Mouse (Mus musculus): ENCODE results near the gene Irgq. TPM values are rescaled to one million over a fixed set of nuclear protein-coding genes. Genes with fewer than 3 reads are reported as not detected.
"Not testable (repeated sequence)": the region's sequence is repeated elsewhere in the genome, so short reads cannot be mapped to it uniquely, and the experiment has no call there.

The Irgq gene
- polyA plus RNA-seq, 1 experiment from 2014 or later: 30.3 TPM

GRCm38 (mm10) chr7:24506065-24506459, 24.4 kb upstream of the Irgq start:
- H3K9me3 ChIP-seq (ENCODE audit: control insufficient read depth, low read length): no peaks in the 10 kb centered on the region
- DNase-seq: no peak
- H3K4me1 ChIP-seq (ENCODE audit: control insufficient read depth, insufficient read depth, low read length): peaks cover 53% of the 10 kb centered on the region
- H3K36me3 ChIP-seq (ENCODE audit: control insufficient read depth, insufficient read depth, low read length): peaks cover 38% of the 10 kb centered on the region
- H3K4me2 ChIP-seq (ENCODE audit: low read length): peak overlapping the region; percentile 75
- peak overlapping the region; percentile 91 for H3K9ac ChIP-seq (replicated peaks; ENCODE audit: low read length)
- WGBS: 8% methylated on average over 3 of the region's 3 CpGs
- H3K4me3 ChIP-seq (replicated peaks; ENCODE audit: low read depth, low read length): peak overlapping the region; percentile 63
- peak overlapping the region; percentile 100 for H3K27ac ChIP-seq (replicated peaks; ENCODE audit: low read depth, low read length)
- H3K27me3 ChIP-seq (ENCODE audit: control insufficient read depth, insufficient read depth, low read length): no peaks in the 10 kb centered on the region
- ATAC-seq (ENCODE audit: low FRiP score, low TSS enrichment): no peak

- Histone ChIP-seq H3K4me3 (replicated peaks; ENCODE audit: low read depth, low read length) (peak overlapping the region; percentile 63), H3K36me3 (ENCODE audit: control insufficient read depth, insufficient read depth, low read length) (peaks cover 38% of the 10 kb centered on the region), H3K27me3 (ENCODE audit: control insufficient read depth, insufficient read depth, low read length) (no peaks in the 10 kb centered on the region), H3K4me2 (ENCODE audit: low read length) (peak overlapping the region; percentile 75), H3K4me1 (ENCODE audit: control insufficient read depth, insufficient read depth, low read length) (peaks cover 53% of the 10 kb centered on the region), H3K27ac (replicated peaks; ENCODE audit: low read depth, low read length) (peak overlapping the region; percentile 100), H3K9ac (replicated peaks; ENCODE audit: low read length) (peak overlapping the region; percentile 91), H3K9me3 (ENCODE audit: control insufficient read depth, low read length) (no peaks in the 10 kb centered on the region)
- ATAC-seq (ENCODE audit: low FRiP score, low TSS enrichment): no peak
- no peak for DNase-seq
- WGBS: under 1% methylated on average over 12 of the region's 12 CpGs
Observed at GRCm38 (mm10) chr7:24506476-24506837, 24.0 kb upstream of the Irgq start.

- Histone ChIP-seq H3K9me3 (ENCODE audit: control insufficient read depth, low read length) (no peaks in the 10 kb centered on the region), H3K27ac (replicated peaks; ENCODE audit: low read depth, low read length) (peak within 1 kb of the TSS; percentile 100), H3K4me3 (replicated peaks; ENCODE audit: low read depth, low read length) (peak within 1 kb of the TSS; percentile 63), H3K27me3 (ENCODE audit: control insufficient read depth, insufficient read depth, low read length) (no peaks in the 10 kb centered on the region), H3K9ac (replicated peaks; ENCODE audit: low read length) (peak within 1 kb of the TSS; percentile 91), H3K4me1 (ENCODE audit: control insufficient read depth, insufficient read depth, low read length) (peaks cover 53% of the 10 kb centered on the region), H3K36me3 (ENCODE audit: control insufficient read depth, insufficient read depth, low read length) (peaks cover 37% of the 10 kb centered on the region), H3K4me2 (ENCODE audit: low read length) (peak within 1 kb of the TSS; percentile 75)
- ATAC-seq (ENCODE audit: low FRiP score, low TSS enrichment) (peak; percentile 91), DNase-seq (peak; percentile 98)
- under 1% methylated on average over 82 of the region's 84 CpGs for WGBS
Observed at GRCm38 (mm10) chr7:24506838-24507725, 23.4 kb upstream of the Irgq start, which contains the start of gene Zfp428. TSS of gene Zfp428 (plus strand) at chr7:24507006.

- Histone ChIP-seq H3K4me3 (replicated peaks; ENCODE audit: low read depth, low read length) (peak overlapping the region; percentile 63), H3K27ac (replicated peaks; ENCODE audit: low read depth, low read length) (peak overlapping the region; percentile 100), H3K9ac (replicated peaks; ENCODE audit: low read length) (peak overlapping the region; percentile 91), H3K4me2 (ENCODE audit: low read length) (peak overlapping the region; percentile 75), H3K4me1 (ENCODE audit: control insufficient read depth, insufficient read depth, low read length) (peaks cover 53% of the 10 kb centered on the region), H3K36me3 (ENCODE audit: control insufficient read depth, insufficient read depth, low read length) (peaks cover 37% of the 10 kb centered on the region), H3K27me3 (ENCODE audit: control insufficient read depth, insufficient read depth, low read length) (no peaks in the 10 kb centered on the region), H3K9me3 (ENCODE audit: control insufficient read depth, low read length) (no peaks in the 10 kb centered on the region)
- ATAC-seq (ENCODE audit: low FRiP score, low TSS enrichment): peak; percentile 19
- 1% methylated on average over 20 of the region's 20 CpGs for WGBS
- no peak for DNase-seq
Observed at GRCm38 (mm10) chr7:24507726-24508114, 22.8 kb upstream of the Irgq start.

GRCm38 (mm10) chr7:24512355-24512754, 18.1 kb upstream of the Irgq start, which contains the start of gene AC161166.1:
TSS of gene AC161166.1 (minus strand) at chr7:24512455.
- Histone ChIP-seq H3K9ac (replicated peaks; ENCODE audit: low read length) (no peak within 1 kb of the TSS), H3K36me3 (ENCODE audit: control insufficient read depth, insufficient read depth, low read length) (peaks cover 61% of the 10 kb centered on the region), H3K4me3 (replicated peaks; ENCODE audit: low read depth, low read length) (no peak within 1 kb of the TSS), H3K4me1 (ENCODE audit: control insufficient read depth, insufficient read depth, low read length) (peaks cover 24% of the 10 kb centered on the region), H3K9me3 (ENCODE audit: control insufficient read depth, low read length) (no peaks in the 10 kb centered on the region), H3K4me2 (ENCODE audit: low read length) (no peak within 1 kb of the TSS), H3K27ac (replicated peaks; ENCODE audit: low read depth, low read length) (no peak within 1 kb of the TSS), H3K27me3 (ENCODE audit: control insufficient read depth, insufficient read depth, low read length) (no peaks in the 10 kb centered on the region)
- no peak for DNase-seq
- 90% methylated on average over 7 of the region's 7 CpGs for WGBS
- ATAC-seq (ENCODE audit: low FRiP score, low TSS enrichment): no peak

GRCm38 (mm10) chr7:24516319-24516718, 14.2 kb upstream of the Irgq start:
- peaks cover 69% of the 10 kb centered on the region for H3K36me3 ChIP-seq (ENCODE audit: control insufficient read depth, insufficient read depth, low read length)
- not testable (repeated sequence) for H3K9me3 ChIP-seq (ENCODE audit: control insufficient read depth, low read length); H3K27me3 ChIP-seq (ENCODE audit: control insufficient read depth, insufficient read depth, low read length); H3K4me1 ChIP-seq (ENCODE audit: control insufficient read depth, insufficient read depth, low read length); H3K9ac ChIP-seq (replicated peaks; ENCODE audit: low read length); H3K27ac ChIP-seq (replicated peaks; ENCODE audit: low read depth, low read length); DNase-seq; H3K4me3 ChIP-seq (replicated peaks; ENCODE audit: low read depth, low read length); ATAC-seq (ENCODE audit: low FRiP score, low TSS enrichment); H3K4me2 ChIP-seq (ENCODE audit: low read length)
- WGBS: 63% methylated on average over 8 of the region's 8 CpGs

GRCm38 (mm10) chr7:24517077-24517476, 13.4 kb upstream of the Irgq start:
- no peak overlapping the region for H3K9ac ChIP-seq (replicated peaks; ENCODE audit: low read length)
- no peaks in the 10 kb centered on the region for H3K9me3 ChIP-seq (ENCODE audit: control insufficient read depth, low read length)
- no peak for DNase-seq
- no peak overlapping the region; the same call in 1 of the 2 replicates for H3K27ac ChIP-seq (replicated peaks; ENCODE audit: low read depth, low read length)
- H3K27me3 ChIP-seq (ENCODE audit: control insufficient read depth, insufficient read depth, low read length): no peaks in the 10 kb centered on the region
- ATAC-seq (ENCODE audit: low FRiP score, low TSS enrichment): no peak
- no peaks in the 10 kb centered on the region for H3K4me1 ChIP-seq (ENCODE audit: control insufficient read depth, insufficient read depth, low read length)
- H3K4me2 ChIP-seq (ENCODE audit: low read length): no peak overlapping the region
- 37% methylated on average over 5 of the region's 5 CpGs for WGBS
- no peak overlapping the region for H3K4me3 ChIP-seq (replicated peaks; ENCODE audit: low read depth, low read length)
- H3K36me3 ChIP-seq (ENCODE audit: control insufficient read depth, insufficient read depth, low read length): peaks cover 62% of the 10 kb centered on the region

- Histone ChIP-seq H3K4me1 (ENCODE audit: control insufficient read depth, insufficient read depth, low read length) (no peaks in the 10 kb centered on the region), H3K27ac (replicated peaks; ENCODE audit: low read depth, low read length) (peak overlapping the region; percentile 37; the same call in 1 of the 2 replicates), H3K4me3 (replicated peaks; ENCODE audit: low read depth, low read length) (no peak overlapping the region), H3K27me3 (ENCODE audit: control insufficient read depth, insufficient read depth, low read length) (no peaks in the 10 kb centered on the region), H3K9me3 (ENCODE audit: control insufficient read depth, low read length) (no peaks in the 10 kb centered on the region), H3K9ac (replicated peaks; ENCODE audit: low read length) (no peak overlapping the region), H3K4me2 (ENCODE audit: low read length) (no peak overlapping the region), H3K36me3 (ENCODE audit: control insufficient read depth, insufficient read depth, low read length) (peaks cover 57% of the 10 kb centered on the region)
- DNase-seq: peak; percentile 50
- 46% methylated on average over 6 of the region's 6 CpGs for WGBS
- ATAC-seq (ENCODE audit: low FRiP score, low TSS enrichment): no peak
Observed at GRCm38 (mm10) chr7:24517654-24518053, 12.8 kb upstream of the Irgq start.

GRCm38 (mm10) chr7:24519130-24519529, 11.4 kb upstream of the Irgq start:
- ATAC-seq (ENCODE audit: low FRiP score, low TSS enrichment): no peak
- Histone ChIP-seq H3K27ac (replicated peaks; ENCODE audit: low read depth, low read length) (no peak overlapping the region), H3K36me3 (ENCODE audit: control insufficient read depth, insufficient read depth, low read length) (peaks cover 42% of the 10 kb centered on the region)

More at GRCm38 (mm10) chr7:24519130-24519529, 11.4 kb upstream of the Irgq start:
- Histone ChIP-seq H3K9me3 (ENCODE audit: control insufficient read depth, low read length) (no peaks in the 10 kb centered on the region), H3K27me3 (ENCODE audit: control insufficient read depth, insufficient read depth, low read length) (no peaks in the 10 kb centered on the region), H3K4me2 (ENCODE audit: low read length) (no peak overlapping the region), H3K9ac (replicated peaks; ENCODE audit: low read length) (no peak overlapping the region), H3K4me3 (replicated peaks; ENCODE audit: low read depth, low read length) (no peak overlapping the region), H3K4me1 (ENCODE audit: control insufficient read depth, insufficient read depth, low read length) (no peaks in the 10 kb centered on the region)
- no peak for DNase-seq
- 9% methylated on average over 3 of the region's 3 CpGs for WGBS
